Comparison of ENCODE assay signal across 8 mouse cellular contexts in the genomic region with DNA sequence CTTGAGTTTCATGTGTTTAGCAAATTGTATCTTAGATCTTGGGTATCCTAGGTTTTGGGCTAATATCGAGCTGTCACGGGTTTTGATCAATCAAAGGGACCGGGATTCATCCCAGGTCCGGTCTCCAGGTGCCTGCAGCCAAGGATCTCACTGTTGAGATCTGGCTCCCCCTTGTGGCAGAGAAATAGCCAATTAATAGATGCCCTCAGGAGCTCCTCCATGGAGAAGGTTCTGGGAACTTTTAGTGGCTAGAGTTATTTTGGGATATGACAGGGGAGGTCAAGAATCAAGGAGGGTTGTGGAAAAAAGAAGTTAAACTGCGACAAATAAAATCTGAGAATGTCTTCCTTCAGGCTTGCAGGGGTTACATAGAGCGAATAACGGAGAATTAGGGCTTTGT. TPM values are rescaled to one million over a fixed set of nuclear protein-coding genes. Genes with fewer than 3 reads are reported as not detected.
A peak's percentile ranks its signal among the peaks of the same experiment; 100 is the strongest.
DNase-seq lines count a peak whose midpoint lies in the region; ATAC-seq and TF ChIP-seq lines count a peak whose summit lies in the region.

No protein-coding gene starts in this region.

- DNase-seq in forebrain, postnatal 0 days: peak; percentile 56
- peak; percentile 26 for DNase-seq in MEL-GATA-1-ER (ENCODE audit: extremely low read depth, low read depth)
- DNase-seq in cerebellum, adult 9-10 months: peak; percentile 68
- DNase-seq in gastrocnemius, postnatal 14 days: peak; percentile 39
- DNase-seq in layer of hippocampus, adult 18-20 months (ENCODE audit: low spot score in 2 of 2): peak; percentile 28 to 80
- peak; percentile 86 for DNase-seq in lung, postnatal 36 days
- peak; percentile 12 for DNase-seq in telencephalon, adult 2 months (ENCODE audit: low read depth, low spot score)

- WGBS in forebrain, postnatal 0 days: 30% methylated on average over 7 of the region's 7 CpGs
- WGBS in forebrain, embryonic 16.5 days: 30% methylated on average over 7 of the region's 7 CpGs

- ATAC-seq in forebrain, postnatal 0 days: no peak
- ATAC-seq in forebrain, embryonic 16.5 days: no peak

- H3K9me3 ChIP-seq in forebrain, postnatal 0 days (ENCODE audit: low read length): no peaks in the 10 kb centered on the region
- H3K9me3 ChIP-seq in forebrain, embryonic 16.5 days (ENCODE audit: control insufficient read depth, low read length): no peaks in the 10 kb centered on the region

- H3K27me3 ChIP-seq in forebrain, postnatal 0 days (ENCODE audit: insufficient read depth, low read length): no peaks in the 10 kb centered on the region
- H3K27me3 ChIP-seq in forebrain, embryonic 16.5 days (replicated peaks; ENCODE audit: control insufficient read depth, insufficient read depth, low read length): no peaks in the 10 kb centered on the region

- H3K4me3 ChIP-seq in forebrain, postnatal 0 days (ENCODE audit: low read depth, low read length): no peak overlapping the region
- no peak overlapping the region for H3K4me3 ChIP-seq in forebrain, embryonic 16.5 days (replicated peaks; ENCODE audit: low read length)

- no peak overlapping the region for H3K9ac ChIP-seq in forebrain, postnatal 0 days
- no peak overlapping the region for H3K9ac ChIP-seq in forebrain, embryonic 16.5 days (replicated peaks; ENCODE audit: low read depth, low read length)

- no peaks in the 10 kb centered on the region for H3K36me3 ChIP-seq in forebrain, postnatal 0 days (ENCODE audit: insufficient read depth)
- H3K36me3 ChIP-seq in forebrain, embryonic 16.5 days (ENCODE audit: control insufficient read depth, insufficient read depth): no peaks in the 10 kb centered on the region

- H3K4me1 ChIP-seq in forebrain, postnatal 0 days (ENCODE audit: insufficient read depth): no peaks in the 10 kb centered on the region
- H3K4me1 ChIP-seq in forebrain, embryonic 16.5 days (replicated peaks; ENCODE audit: control insufficient read depth, insufficient read depth, low read length): no peaks in the 10 kb centered on the region

- no peak overlapping the region for H3K4me2 ChIP-seq in forebrain, postnatal 0 days (ENCODE audit: low read depth)
- H3K4me2 ChIP-seq in forebrain, embryonic 16.5 days (ENCODE audit: low read length): no peak overlapping the region

- no peak overlapping the region for H3K27ac ChIP-seq in forebrain, postnatal 0 days (ENCODE audit: low read depth, low read length)
- no peak overlapping the region for H3K27ac ChIP-seq in forebrain, embryonic 16.5 days (ENCODE audit: low read length)

- intact Hi-C loops in gastrocnemius, postnatal 14 days (cut with DNase I; ENCODE audit: low total_unique reads): no loop called here

- TF ChIP-seq CTCF in forebrain, postnatal 0 days (IDR thresholded peaks at IDR 0.05; ENCODE audit: low read depth): peak; percentile 69

RNA-seq across cellular contexts. Expression of gene Gckr, which starts 31.0 kb away (rescaled TPM):
- total RNA-seq in forebrain, postnatal 0 days (2014; rRNA removed): 0.05 and 1.5 TPM in 2 replicates
- polyA plus RNA-seq in forebrain, postnatal 0 days (2015; fragmentation: Nextera tagmentation; extraction: Ambion mirVana): 0.23 and 0.54 TPM in 2 replicates
- polyA plus RNA-seq in forebrain, embryonic 16.5 days (2015; fragmentation: Nextera tagmentation; extraction: Ambion mirVana): 0.27 TPM in 1 of 2 replicates, not detected in the other
- total RNA-seq in gastrocnemius, postnatal 14 days (2021): not detected
- not detected for total RNA-seq in layer of hippocampus, adult 18-20 months (2021)

RNA-seq across cellular contexts. Expression of gene Fndc4, which starts 32.4 kb away (rescaled TPM):
- total RNA-seq in forebrain, postnatal 0 days (2014; rRNA removed): 156 and 201 TPM in 2 replicates
- polyA plus RNA-seq in forebrain, postnatal 0 days (2015; fragmentation: Nextera tagmentation; extraction: Ambion mirVana): 108 and 111 TPM in 2 replicates
- polyA plus RNA-seq in forebrain, embryonic 16.5 days (2015; fragmentation: Nextera tagmentation; extraction: Ambion mirVana): 81.8 and 90.6 TPM in 2 replicates
- 1 to 10 TPM; 3.5 to 4.9 TPM for total RNA-seq in gastrocnemius, postnatal 14 days (2021)
- total RNA-seq in layer of hippocampus, adult 18-20 months (2021): 100 to 1,000 TPM; 159 to 188 TPM

RNA-seq across cellular contexts. Expression of gene Ift172, which starts 37.3 kb away (rescaled TPM):
- 31.1 and 42.6 TPM in 2 replicates for total RNA-seq in forebrain, postnatal 0 days (2014; rRNA removed)
- polyA plus RNA-seq in forebrain, postnatal 0 days (2015; fragmentation: Nextera tagmentation; extraction: Ambion mirVana): 9.9 and 12.8 TPM in 2 replicates
- polyA plus RNA-seq in forebrain, embryonic 16.5 days (2015; fragmentation: Nextera tagmentation; extraction: Ambion mirVana): 34.2 and 39.4 TPM in 2 replicates
- 10 to 100 TPM; 19.6 to 21.2 TPM for total RNA-seq in gastrocnemius, postnatal 14 days (2021)
- total RNA-seq in layer of hippocampus, adult 18-20 months (2021): 10 to 100 TPM; 79.3 to 86.3 TPM

Comparison
In these comparisons a context has a peak if more than half of its experiments do, and no peak if none do; other contexts are left out.
1. DNase-seq: peak in every context shown above with its lines; median percentile 86 in lung, postnatal 36 days; 68 in cerebellum, adult 9-10 months; 56 in forebrain, postnatal 0 days; 54 in layer of hippocampus, adult 18-20 months; 39 in gastrocnemius, postnatal 14 days; 26 in MEL-GATA-1-ER; 12 in telencephalon, adult 2 months.
2. RNA of gene Fndc4, which starts 32.4 kb away (total RNA-seq): 159 to 188 TPM in layer of hippocampus, adult 18-20 months and 156 to 201 TPM in forebrain, postnatal 0 days; 3.5 to 4.9 TPM in gastrocnemius, postnatal 14 days; every median in the first group is over 10 times any median in the second.